Mouse (Mus musculus) layer of hippocampus, adult 18-20 months (tissue): ENCODE measurements around the gene A230072I06Rik. TPM values are rescaled to one million over a fixed set of nuclear protein-coding genes. Genes with fewer than 3 reads are reported as not detected.
A peak's percentile ranks its signal among the peaks of the same experiment; 100 is the strongest.

Experiments used
- DNase-seq, 2 experiments: peaks; one replicate each; pipeline ENCODE4 v3.0.0; 2022; ENCODE audit warnings: low spot score in 2 of 2
- long read RNA-seq: library from polyadenylated mRNA; stranded (forward); transcript quantifications from one replicate; pipeline ENCODE4 v2.0.0, GENCODE M21; 2021
- total RNA-seq, 2 experiments: library from RNA; stranded (reverse); gene quantifications; 2 replicates each; pipeline ENCODE4 v1.2.3; 2021

The A230072I06Rik gene
- total RNA-seq: not detected
- long read RNA-seq: 0 reads

- peak; percentile 18 to 30 for DNase-seq
These were observed at the start of gene A230072I06Rik for GRCm38 (mm10) chr8:12278663-12279312. A230072I06Rik (plus strand) TSS chr8:12278819.

- no peak for DNase-seq
These were observed 44.6 kb upstream of the A230072I06Rik start for GRCm38 (mm10) chr8:12234039-12234438.

DNA sequence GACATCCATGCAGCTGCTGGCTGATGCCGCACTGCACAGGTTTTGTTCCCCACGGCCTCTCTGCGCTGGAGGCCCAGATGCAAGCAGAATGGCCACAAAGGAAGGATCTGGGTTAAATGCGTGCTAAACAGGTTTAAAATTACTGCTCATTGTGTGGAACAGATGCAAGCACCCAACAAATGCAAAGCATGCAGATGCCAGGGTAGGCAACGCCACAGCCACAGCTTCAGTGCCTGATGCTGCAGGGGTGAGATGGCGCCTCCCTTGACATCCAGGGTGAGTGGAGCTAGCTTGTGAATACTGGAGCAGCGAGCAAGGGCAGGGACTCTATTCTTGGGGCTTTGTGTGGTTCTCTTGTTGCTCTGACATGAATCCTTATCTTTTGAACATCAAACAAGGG, 39.8 kb upstream of the A230072I06Rik start:
- no peak for DNase-seq

GRCm38 (mm10) chr8:12240143-12240542, 38.5 kb upstream of the A230072I06Rik start:
- no peak for DNase-seq

DNA sequence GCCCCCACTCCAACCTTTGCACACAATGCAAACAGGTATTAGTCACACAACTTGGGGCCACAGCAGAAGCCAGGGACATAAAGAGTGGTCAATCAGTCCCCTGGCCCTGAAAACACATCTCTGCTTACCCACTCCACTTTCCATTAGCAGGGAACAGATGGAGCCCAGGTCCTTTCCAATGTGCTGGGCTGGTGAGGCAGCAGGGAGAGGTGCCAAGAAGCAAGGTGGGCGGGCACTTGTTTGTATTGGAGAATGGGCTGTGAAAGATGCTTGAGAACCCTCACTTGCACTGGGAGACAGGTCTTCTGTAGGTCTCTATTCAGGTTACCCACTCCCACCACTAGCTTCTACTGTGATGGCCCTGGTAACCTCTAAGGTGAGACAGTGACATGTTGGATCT, 34.9 kb upstream of the A230072I06Rik start:
- no peak for DNase-seq

DNA sequence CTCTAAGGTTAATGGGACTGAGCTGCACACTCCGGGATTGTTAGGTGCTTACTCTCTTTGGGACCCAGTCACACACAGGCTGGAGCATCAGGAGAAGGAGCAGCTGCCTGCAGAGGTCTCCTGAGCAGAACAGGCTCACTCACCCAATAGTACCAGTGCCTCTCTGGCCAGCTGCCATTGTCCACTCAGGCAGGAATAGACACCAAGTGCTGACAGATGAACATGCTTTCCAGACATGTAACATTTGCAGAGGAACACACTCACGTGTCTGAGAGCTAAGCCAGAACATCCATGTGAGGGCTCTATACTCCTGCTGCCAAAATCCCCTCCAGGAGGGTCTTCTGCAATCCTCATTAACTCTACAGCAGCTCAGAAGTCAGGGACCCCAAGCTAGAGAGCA, 18.7 kb upstream of the A230072I06Rik start:
- DNase-seq: no peak

GRCm38 (mm10) chr8:12260476-12261029, 18.1 kb upstream of the A230072I06Rik start:
- no peak for DNase-seq

DNA sequence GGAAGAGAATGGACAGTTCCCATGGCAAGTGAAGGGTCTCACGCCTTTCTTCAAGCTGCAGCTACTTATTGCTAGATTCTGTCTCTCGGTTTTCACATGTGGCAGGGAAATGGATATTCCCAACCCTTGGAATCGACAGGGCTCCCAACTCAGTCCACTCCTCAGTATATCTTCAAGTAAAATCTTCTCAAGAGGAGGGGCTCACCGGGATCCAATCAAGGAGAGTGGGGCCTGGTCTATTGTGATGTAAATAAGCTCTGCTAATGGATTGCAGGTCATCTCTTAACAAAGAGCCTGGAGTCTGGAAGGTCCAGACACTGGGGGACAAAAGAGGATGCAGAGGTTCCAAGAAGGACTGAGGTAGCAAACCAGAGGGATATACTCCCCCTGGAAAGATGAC, 17.1 kb upstream of the A230072I06Rik start:
- DNase-seq: no peak

DNA sequence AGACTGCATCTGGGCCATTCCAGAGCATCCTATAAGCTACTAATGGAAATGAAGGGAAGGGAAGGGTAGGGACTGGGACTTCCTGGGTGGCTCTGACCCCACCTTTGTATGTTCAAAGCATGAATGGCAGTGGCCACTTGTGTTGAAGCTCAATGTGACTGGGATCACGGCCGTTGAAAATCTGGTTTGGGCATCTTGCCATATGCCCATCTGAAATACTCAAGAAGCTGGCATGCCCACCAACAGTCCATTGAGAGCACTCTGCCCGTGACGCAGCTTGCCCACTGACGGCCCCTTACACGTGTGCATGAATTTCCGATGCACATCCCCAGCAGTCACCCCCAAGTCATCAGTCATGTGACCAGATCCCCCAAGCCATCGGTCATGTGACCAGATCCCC, 13.6 kb upstream of the A230072I06Rik start:
- no peak for DNase-seq

DNA sequence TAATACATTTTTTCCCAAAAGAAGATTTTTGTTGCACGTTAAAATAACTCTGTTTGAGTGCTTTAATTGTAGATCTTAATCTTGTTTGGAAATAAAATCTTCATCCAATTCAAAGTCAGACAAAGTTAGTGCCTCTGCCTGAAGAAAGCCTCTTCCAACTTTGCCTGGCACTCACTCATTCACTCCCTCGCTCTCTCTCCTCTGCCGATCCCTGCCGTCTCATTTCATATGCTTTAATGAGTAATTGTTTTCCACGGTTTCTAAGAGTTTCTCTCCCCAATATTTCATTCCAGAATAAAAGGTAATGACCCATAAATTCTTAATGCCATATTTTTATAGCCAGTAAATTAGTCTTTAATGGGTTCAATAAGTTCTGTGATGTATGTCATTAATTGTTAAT, 10.8 kb upstream of the A230072I06Rik start:
- no peak for DNase-seq

DNA sequence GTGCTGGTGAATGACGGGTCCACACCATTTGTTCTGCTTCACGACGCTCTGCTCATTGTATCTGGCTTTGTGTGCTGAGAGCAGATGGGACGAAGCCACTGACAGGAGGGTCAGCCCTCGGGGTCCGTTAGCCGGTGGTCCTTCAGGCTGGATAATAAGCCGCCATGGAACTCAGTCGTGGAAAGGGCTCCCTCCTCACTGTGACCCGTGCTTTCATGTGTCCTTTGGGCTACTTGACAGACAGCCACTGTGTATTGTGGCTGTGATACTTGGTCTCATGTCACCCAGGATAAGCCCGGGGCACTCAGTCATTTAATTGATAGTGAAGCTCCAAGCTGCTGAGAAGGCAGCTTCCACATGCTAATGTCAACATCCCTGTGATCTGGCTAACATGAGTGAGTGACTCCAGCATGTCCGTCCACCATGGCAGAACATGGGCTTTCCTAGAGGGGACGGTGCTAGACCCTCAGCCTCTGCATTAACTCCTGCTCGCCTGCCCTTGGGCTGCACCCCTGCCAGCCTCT, 10.3 kb upstream of the A230072I06Rik start:
- DNase-seq: no peak

DNA sequence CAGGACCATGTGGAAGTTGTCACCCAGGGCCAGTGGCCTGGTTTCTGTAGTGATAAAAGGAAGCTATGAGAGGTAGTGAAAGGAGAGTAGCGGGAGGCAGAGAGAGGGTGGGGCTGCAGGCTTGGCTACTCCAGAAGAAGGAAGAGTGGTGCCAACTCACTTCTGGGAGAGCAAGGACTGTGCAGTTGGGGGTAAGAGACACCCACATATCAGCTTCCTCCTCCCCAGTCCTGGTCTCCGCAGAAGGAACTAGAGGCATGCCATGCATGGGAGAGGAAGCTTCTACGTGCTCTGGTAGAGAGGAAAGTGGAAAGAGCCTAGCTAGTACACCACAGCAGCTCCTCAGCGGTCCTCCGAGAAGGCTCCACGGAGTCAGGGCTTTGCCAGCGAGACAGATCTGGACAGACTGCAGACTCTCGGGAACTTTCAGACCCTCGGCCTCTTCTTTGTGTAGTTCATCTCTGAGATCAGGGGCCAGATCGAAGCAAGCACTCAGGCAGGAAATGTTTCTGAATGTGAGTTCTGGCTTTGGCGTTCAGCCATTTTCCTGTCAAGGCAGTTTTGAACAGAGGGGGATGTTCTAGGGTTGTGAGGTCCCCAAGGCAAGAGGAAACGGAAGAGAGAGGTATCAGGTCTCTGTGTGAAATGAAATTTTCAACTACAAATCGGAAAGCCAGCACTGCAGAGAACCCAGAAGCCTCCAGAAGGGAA, 1.0 kb downstream of the A230072I06Rik start:
- no peak for DNase-seq

DNA sequence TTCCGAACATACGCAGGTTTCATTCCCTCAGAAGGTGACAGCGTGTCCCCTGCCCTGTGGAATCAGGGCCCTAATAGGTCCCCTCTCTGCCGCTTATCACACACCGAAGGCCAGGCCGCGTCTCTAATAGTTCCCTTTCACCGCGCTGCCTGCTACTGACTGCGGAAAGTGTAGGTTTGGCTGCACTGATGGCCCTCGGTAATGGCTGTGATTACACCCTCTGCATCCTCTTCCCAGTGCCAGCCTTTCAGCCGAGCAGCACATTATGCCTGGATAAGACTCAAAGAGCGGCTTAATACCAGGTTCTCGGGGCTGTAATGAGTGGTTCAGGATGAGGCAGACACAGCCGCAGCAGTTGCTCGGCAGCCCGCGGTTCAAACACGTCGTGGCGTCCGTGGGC, 3.5 kb downstream of the A230072I06Rik start:
- DNase-seq: no peak

DNA sequence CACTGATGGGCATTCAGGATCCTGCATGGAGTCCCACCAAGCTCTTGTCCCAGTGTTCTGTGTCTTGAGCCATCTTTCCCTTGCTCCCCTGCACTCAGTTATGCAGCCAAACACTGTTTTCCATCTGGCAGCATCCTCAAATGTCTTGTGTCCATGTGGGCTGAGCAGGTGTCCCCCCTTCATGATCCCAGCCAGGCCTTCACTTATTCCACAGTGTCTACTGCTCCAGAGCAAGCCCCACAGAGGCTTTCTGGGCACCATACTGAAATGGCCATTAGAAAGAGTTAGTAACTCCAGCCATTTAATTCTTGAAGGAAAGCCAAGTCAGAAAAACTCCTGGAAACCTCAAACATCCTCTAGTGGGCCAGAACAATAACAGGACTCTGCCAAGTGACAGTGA, 11.9 kb downstream of the A230072I06Rik start:
- DNase-seq: no peak

GRCm38 (mm10) chr8:12298326-12298950, 19.8 kb downstream of the A230072I06Rik start:
- DNase-seq: peak in 1 of 2 experiments; percentile 29

DNA sequence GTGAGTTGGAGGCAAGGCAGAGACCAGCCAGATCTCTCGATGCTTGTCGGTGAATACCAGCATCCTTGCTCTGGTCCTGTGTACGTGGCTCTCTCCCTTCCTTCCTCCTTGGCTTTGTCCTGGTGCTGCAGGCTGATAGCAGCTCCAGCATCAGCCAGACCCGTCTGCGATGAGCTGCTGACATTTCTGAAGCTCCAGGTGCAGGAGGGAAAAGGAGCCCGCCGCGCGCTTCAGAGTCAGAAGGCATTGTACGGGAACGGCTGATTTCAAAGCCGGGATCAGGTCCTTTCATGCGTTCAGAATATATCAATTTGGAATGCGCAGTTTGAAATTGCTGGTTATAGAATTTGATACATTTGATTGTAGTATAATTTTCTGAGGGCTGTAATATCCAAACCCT, 23.4 kb downstream of the A230072I06Rik start:
- no peak for DNase-seq

DNA sequence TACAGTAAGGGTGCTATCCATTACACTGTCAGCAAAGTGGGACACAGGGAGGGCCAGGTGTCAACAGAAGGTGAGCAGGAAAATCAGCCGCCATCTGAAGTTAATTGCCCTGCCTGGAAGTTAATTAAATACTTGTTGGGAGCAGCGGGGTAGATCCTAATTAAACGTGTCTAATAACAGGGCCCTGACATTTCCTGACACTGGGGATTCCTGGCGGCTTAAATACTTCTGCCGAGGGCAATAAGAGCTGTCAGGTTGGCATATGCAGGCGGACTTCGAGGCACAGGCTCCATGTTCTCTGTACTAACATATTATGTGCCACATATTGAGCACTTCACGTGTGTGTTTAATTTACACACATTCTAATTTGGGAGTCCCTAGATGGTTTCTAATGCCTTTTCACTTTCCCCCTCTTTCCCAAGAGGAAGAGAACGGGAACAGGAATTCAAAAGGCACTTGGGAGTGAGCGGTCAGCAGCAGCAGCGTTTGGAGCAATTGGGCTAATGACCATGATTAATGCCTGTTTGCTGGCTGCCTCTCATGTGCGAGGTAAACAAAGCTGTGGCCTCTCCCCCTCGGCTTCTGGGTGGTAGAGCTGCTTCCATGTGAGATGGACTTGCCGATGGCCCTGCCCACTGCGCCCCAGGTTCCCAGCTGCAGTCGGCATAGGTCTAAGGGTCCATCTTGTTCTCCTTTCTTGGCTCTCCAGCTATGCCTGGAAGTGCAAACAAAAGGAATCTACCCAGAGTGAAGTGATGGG, 34.5 kb downstream of the A230072I06Rik start:
- no peak for DNase-seq

- DNase-seq: no peak
These were observed 35.6 kb downstream of the A230072I06Rik start for GRCm38 (mm10) chr8:12314258-12314657.

DNA sequence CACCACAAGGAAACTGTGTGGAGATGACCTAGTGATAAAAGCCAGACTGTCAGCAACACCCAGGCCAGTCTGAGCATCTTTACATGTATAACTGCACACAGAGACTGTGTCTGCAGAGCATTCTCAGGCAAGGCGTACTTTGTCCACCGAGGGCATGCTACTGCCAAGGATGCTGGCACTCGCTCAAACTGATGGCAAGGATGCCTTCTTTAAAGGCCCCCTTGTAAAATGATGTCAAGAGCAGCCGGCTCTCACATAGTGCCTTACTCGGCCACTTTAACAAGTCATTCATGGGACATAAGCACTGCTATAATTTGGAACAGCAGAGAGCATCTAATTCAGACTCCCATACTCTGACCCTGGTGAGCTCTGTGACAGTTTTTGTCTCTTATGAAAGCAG, 36.6 kb downstream of the A230072I06Rik start:
- no peak for DNase-seq

- peak in 1 of 2 experiments; percentile 51 for DNase-seq
These were observed 41.3 kb downstream of the A230072I06Rik start for GRCm38 (mm10) chr8:12319755-12320455.
